Mouse (Mus musculus): ENCODE data around the gene Hpse2. TPM values are rescaled to one million over a fixed set of nuclear protein-coding genes. Genes with fewer than 3 reads are reported as not detected.

Gene Hpse2
- polyA plus RNA-seq, 1 experiment = not detected

GRCm38 (mm10) chr19:42838271-42838670 lies 549.9 kb downstream of the Hpse2 start:
- no peaks in the 10 kb centered on the region for H3K27me3 ChIP-seq (ENCODE audit: control insufficient read depth, insufficient read depth, insufficient read length)
- H3K4me3 ChIP-seq = no peak overlapping the region
- no peak overlapping the region for H3K4me2 ChIP-seq (ENCODE audit: low read depth)
- H3K79me2 ChIP-seq (ENCODE audit: control insufficient read depth, insufficient read depth) = no peaks in the 10 kb centered on the region
- TF ChIP-seq USF1 (IDR thresholded peaks at IDR 0.05; ENCODE audit: low read depth) = no peak
- no peak for TF ChIP-seq TCF12 (IDR thresholded peaks at IDR 0.05; ENCODE audit: insufficient read depth, poor library complexity, severe bottlenecking)
- TF ChIP-seq MAX (IDR thresholded peaks at IDR 0.05; ENCODE audit: low read depth) = no peak
- no peak for TF ChIP-seq TCF3 (IDR thresholded peaks at IDR 0.05; ENCODE audit: insufficient read length, low read depth)
- TF ChIP-seq MYOG (IDR thresholded peaks at IDR 0.05; ENCODE audit: control insufficient read depth in 1 of 3, insufficient read depth in 1 of 3, insufficient read length in 2 of 3, low read depth in 2 of 3) = no peak
- TF ChIP-seq CEBPB (IDR thresholded peaks at IDR 0.05; ENCODE audit: insufficient read depth, poor library complexity, severe bottlenecking) = no peak
- TF ChIP-seq REST (IDR thresholded peaks at IDR 0.05; ENCODE audit: insufficient read depth, insufficient read length) = no peak
- TF ChIP-seq E2F4 (IDR thresholded peaks at IDR 0.05; ENCODE audit: insufficient read depth) = no peak
- no peak for TF ChIP-seq SRF (IDR thresholded peaks at IDR 0.05; ENCODE audit: control insufficient read depth, insufficient read length, low read depth)
- no peak for TF ChIP-seq POLR2AphosphoS2 (IDR thresholded peaks at IDR 0.05; ENCODE audit: insufficient read length, low read depth)
- no peak for TF ChIP-seq POLR2A (IDR thresholded peaks at IDR 0.05; ENCODE audit: insufficient read length, low read depth)
- no peak overlapping the region for H3ac ChIP-seq (ENCODE audit: control insufficient read depth, insufficient read length)
- H3K36me3 ChIP-seq (ENCODE audit: control insufficient read depth, insufficient read depth) = no peaks in the 10 kb centered on the region

- H3K27me3 ChIP-seq (ENCODE audit: control insufficient read depth, insufficient read depth, insufficient read length) = no peaks in the 10 kb centered on the region
- no peak overlapping the region for H3K4me3 ChIP-seq
- no peak overlapping the region for H3ac ChIP-seq (ENCODE audit: control insufficient read depth, insufficient read length)
- no peak overlapping the region for H3K4me2 ChIP-seq (ENCODE audit: low read depth)
- H3K79me2 ChIP-seq (ENCODE audit: control insufficient read depth, insufficient read depth) = no peaks in the 10 kb centered on the region
- H3K36me3 ChIP-seq (ENCODE audit: control insufficient read depth, insufficient read depth) = no peaks in the 10 kb centered on the region
- TF ChIP-seq E2F4 (IDR thresholded peaks at IDR 0.05; ENCODE audit: insufficient read depth) = no peak
- TF ChIP-seq MYOG (IDR thresholded peaks at IDR 0.05; ENCODE audit: control insufficient read depth in 1 of 3, insufficient read depth in 1 of 3, insufficient read length in 2 of 3, low read depth in 2 of 3) = no peak
- no peak for TF ChIP-seq POLR2AphosphoS2 (IDR thresholded peaks at IDR 0.05; ENCODE audit: insufficient read length, low read depth)
- TF ChIP-seq CEBPB (IDR thresholded peaks at IDR 0.05; ENCODE audit: insufficient read depth, poor library complexity, severe bottlenecking) = no peak
- TF ChIP-seq USF1 (IDR thresholded peaks at IDR 0.05; ENCODE audit: low read depth) = no peak
- no peak for TF ChIP-seq TCF12 (IDR thresholded peaks at IDR 0.05; ENCODE audit: insufficient read depth, poor library complexity, severe bottlenecking)
- TF ChIP-seq TCF3 (IDR thresholded peaks at IDR 0.05; ENCODE audit: insufficient read length, low read depth) = no peak
- no peak for TF ChIP-seq POLR2A (IDR thresholded peaks at IDR 0.05; ENCODE audit: insufficient read length, low read depth)
- no peak for TF ChIP-seq MAX (IDR thresholded peaks at IDR 0.05; ENCODE audit: low read depth)
- no peak for TF ChIP-seq REST (IDR thresholded peaks at IDR 0.05; ENCODE audit: insufficient read depth, insufficient read length)
- TF ChIP-seq SRF (IDR thresholded peaks at IDR 0.05; ENCODE audit: control insufficient read depth, insufficient read length, low read depth) = no peak
- no peak for TF ChIP-seq MYOD1 (IDR thresholded peaks at IDR 0.05; ENCODE audit: control insufficient read depth in 1 of 3, insufficient read length in 2 of 3, low read depth in 2 of 3)
Observed at GRCm38 (mm10) chr19:42837591-42837990, 550.6 kb downstream of the Hpse2 start.

GRCm38 (mm10) chr19:42833126-42833525 lies 555.0 kb downstream of the Hpse2 start:
- Histone ChIP-seq H3K4me2 (ENCODE audit: low read depth) (no peak overlapping the region), H3K27me3 (ENCODE audit: control insufficient read depth, insufficient read depth, insufficient read length) (no peaks in the 10 kb centered on the region), H3ac (ENCODE audit: control insufficient read depth, insufficient read length) (no peak overlapping the region), H3K79me2 (ENCODE audit: control insufficient read depth, insufficient read depth) (no peaks in the 10 kb centered on the region), H3K4me3 (no peak overlapping the region), H3K36me3 (ENCODE audit: control insufficient read depth, insufficient read depth) (no peaks in the 10 kb centered on the region)
- TF ChIP-seq MYOD1 (IDR thresholded peaks at IDR 0.05; ENCODE audit: control insufficient read depth in 1 of 3, insufficient read length in 2 of 3, low read depth in 2 of 3) (no peak), TCF3 (IDR thresholded peaks at IDR 0.05; ENCODE audit: insufficient read length, low read depth) (no peak), E2F4 (IDR thresholded peaks at IDR 0.05; ENCODE audit: insufficient read depth) (no peak), POLR2AphosphoS2 (IDR thresholded peaks at IDR 0.05; ENCODE audit: insufficient read length, low read depth) (no peak), POLR2A (IDR thresholded peaks at IDR 0.05; ENCODE audit: insufficient read length, low read depth) (no peak), TCF12 (IDR thresholded peaks at IDR 0.05; ENCODE audit: insufficient read depth, poor library complexity, severe bottlenecking) (no peak), USF1 (IDR thresholded peaks at IDR 0.05; ENCODE audit: low read depth) (no peak), REST (IDR thresholded peaks at IDR 0.05; ENCODE audit: insufficient read depth, insufficient read length) (no peak)

GRCm38 (mm10) chr19:42832251-42832650 lies 555.9 kb downstream of the Hpse2 start:
- Histone ChIP-seq H3K36me3 (ENCODE audit: control insufficient read depth, insufficient read depth) (no peaks in the 10 kb centered on the region), H3K4me2 (ENCODE audit: low read depth) (no peak overlapping the region), H3ac (ENCODE audit: control insufficient read depth, insufficient read length) (no peak overlapping the region), H3K4me3 (no peak overlapping the region), H3K79me2 (ENCODE audit: control insufficient read depth, insufficient read depth) (no peaks in the 10 kb centered on the region), H3K27me3 (ENCODE audit: control insufficient read depth, insufficient read depth, insufficient read length) (no peaks in the 10 kb centered on the region)
- TF ChIP-seq CEBPB (IDR thresholded peaks at IDR 0.05; ENCODE audit: insufficient read depth, poor library complexity, severe bottlenecking) (no peak), REST (IDR thresholded peaks at IDR 0.05; ENCODE audit: insufficient read depth, insufficient read length) (no peak), TCF12 (IDR thresholded peaks at IDR 0.05; ENCODE audit: insufficient read depth, poor library complexity, severe bottlenecking) (no peak), MYOG (IDR thresholded peaks at IDR 0.05; ENCODE audit: control insufficient read depth in 1 of 3, insufficient read depth in 1 of 3, insufficient read length in 2 of 3, low read depth in 2 of 3) (no peak), TCF3 (IDR thresholded peaks at IDR 0.05; ENCODE audit: insufficient read length, low read depth) (no peak), SRF (IDR thresholded peaks at IDR 0.05; ENCODE audit: control insufficient read depth, insufficient read length, low read depth) (no peak)

- TF ChIP-seq POLR2A (IDR thresholded peaks at IDR 0.05; ENCODE audit: insufficient read length, low read depth) = no peak
- no peak for TF ChIP-seq CEBPB (IDR thresholded peaks at IDR 0.05; ENCODE audit: insufficient read depth, poor library complexity, severe bottlenecking)
- TF ChIP-seq POLR2AphosphoS2 (IDR thresholded peaks at IDR 0.05; ENCODE audit: insufficient read length, low read depth) = no peak
- TF ChIP-seq USF1 (IDR thresholded peaks at IDR 0.05; ENCODE audit: low read depth) = no peak
- no peak for TF ChIP-seq MAX (IDR thresholded peaks at IDR 0.05; ENCODE audit: low read depth)
- no peak for TF ChIP-seq SRF (IDR thresholded peaks at IDR 0.05; ENCODE audit: control insufficient read depth, insufficient read length, low read depth)
- no peak for TF ChIP-seq TCF3 (IDR thresholded peaks at IDR 0.05; ENCODE audit: insufficient read length, low read depth)
- TF ChIP-seq REST (IDR thresholded peaks at IDR 0.05; ENCODE audit: insufficient read depth, insufficient read length) = no peak
- no peak for TF ChIP-seq MYOD1 (IDR thresholded peaks at IDR 0.05; ENCODE audit: control insufficient read depth in 1 of 3, insufficient read length in 2 of 3, low read depth in 2 of 3)
- TF ChIP-seq TCF12 (IDR thresholded peaks at IDR 0.05; ENCODE audit: insufficient read depth, poor library complexity, severe bottlenecking) = no peak
- no peak for TF ChIP-seq MYOG (IDR thresholded peaks at IDR 0.05; ENCODE audit: control insufficient read depth in 1 of 3, insufficient read depth in 1 of 3, insufficient read length in 2 of 3, low read depth in 2 of 3)
- TF ChIP-seq E2F4 (IDR thresholded peaks at IDR 0.05; ENCODE audit: insufficient read depth) = no peak
- Histone ChIP-seq H3K4me2 (ENCODE audit: low read depth) (no peak overlapping the region), H3ac (ENCODE audit: control insufficient read depth, insufficient read length) (no peak overlapping the region), H3K79me2 (ENCODE audit: control insufficient read depth, insufficient read depth) (no peaks in the 10 kb centered on the region), H3K27me3 (ENCODE audit: control insufficient read depth, insufficient read depth, insufficient read length) (no peaks in the 10 kb centered on the region), H3K36me3 (ENCODE audit: control insufficient read depth, insufficient read depth) (no peaks in the 10 kb centered on the region), H3K4me3 (no peak overlapping the region)
Observed at GRCm38 (mm10) chr19:42829196-42829595, 559.0 kb downstream of the Hpse2 start.
